Mouse (Mus musculus) stomach, embryonic 16.5 days (tissue): ENCODE measurements at regions not wholly inside any gene's neighbourhood (a gene's known extent, or its start where the extent isn't known, plus 50 kb on each side); places are given as distances from the start of the nearest gene placed in this dataset.

ENCODE experiments used
- ATAC-seq: fragments of 200-750 bp; cut with Nextera tagmentation; 2 replicates; pipeline ENCODE4 v1.8.0; 2017; ENCODE audit warnings: moderate number of reproducible peaks, moderate TSS enrichment; ENCODE audit not compliant: insufficient read depth, low FRiP score
- H3K27ac ChIP-seq: fragments of 300-500 bp; sonication (generic); 2 replicates; pipeline ENCODE4 v1.5.1; 2014; ENCODE audit warnings: low read length
- H3K27me3 ChIP-seq: fragments of 300-500 bp; sonication (generic); 2 replicates; pipeline ENCODE4 v1.6.1; 2014; ENCODE audit warnings: low read length, control low read depth, mixed read lengths; ENCODE audit not compliant: control insufficient read depth, insufficient read depth
- H3K36me3 ChIP-seq: fragments of 300-500 bp; sonication (generic); 2 replicates; pipeline ENCODE4 v1.6.1; 2014; ENCODE audit warnings: low read length; ENCODE audit not compliant: control insufficient read depth, insufficient read depth
- H3K4me1 ChIP-seq: fragments of 300-500 bp; sonication (generic); 2 replicates; pipeline ENCODE4 v1.6.1; 2014; ENCODE audit warnings: low read length, control low read depth, mixed read lengths; ENCODE audit not compliant: control insufficient read depth, insufficient read depth
- H3K4me2 ChIP-seq: fragments of 300-500 bp; sonication (generic); 2 replicates; pipeline ENCODE4 v1.6.1; 2014; ENCODE audit warnings: low read depth, low read length, mixed read lengths
- H3K4me3 ChIP-seq: fragments of 300-500 bp; sonication (generic); replicated peaks from 2 replicates; pipeline ENCODE4 v1.5.1; 2014; ENCODE audit warnings: mild to moderate bottlenecking, low read length
- H3K9ac ChIP-seq: fragments of 300-500 bp; sonication (generic); 2 replicates; pipeline ENCODE4 v1.6.1; 2014; ENCODE audit warnings: low read length
- H3K9me3 ChIP-seq: fragments of 300-500 bp; sonication (generic); replicated peaks from 2 replicates; pipeline ENCODE4 v1.6.1; 2016; ENCODE audit warnings: low read length, control low read depth; ENCODE audit not compliant: control insufficient read depth
- WGBS: fragments of 180-500 bp; shearing (Covaris S2); extraction: QIAGEN DNeasy Blood & Tissue Kit; methylation state at CpG from one replicate; pipeline ENCODE4 v1.1.7; 2014; 5-methylcytosine and 5-hydroxymethylcytosine counted together

- Histone ChIP-seq H3K4me2 (no peak overlapping the region), H3K4me1 (no peaks in the 10 kb centered on the region), H3K4me3 (no peak overlapping the region), H3K27ac (no peak overlapping the region), H3K36me3 (no peaks in the 10 kb centered on the region), H3K27me3 (no peaks in the 10 kb centered on the region), H3K9me3 (no peaks in the 10 kb centered on the region), H3K9ac (no peak overlapping the region)
- WGBS: 59% methylated on average over 1 of the region's 1 CpGs
- ATAC-seq: no peak
Observed at GRCm38 (mm10) chr3:17547559-17548059, 400.6 kb upstream of the Cypt12 start.

- no peak overlapping the region for H3K4me3 ChIP-seq
- H3K27ac ChIP-seq: no peak overlapping the region
- H3K27me3 ChIP-seq: no peaks in the 10 kb centered on the region
- ATAC-seq: no peak
- WGBS: 46% methylated on average over 9 of the region's 9 CpGs
- H3K4me1 ChIP-seq: no peaks in the 10 kb centered on the region
- no peaks in the 10 kb centered on the region for H3K9me3 ChIP-seq
- H3K4me2 ChIP-seq: no peak overlapping the region
- H3K9ac ChIP-seq: no peak overlapping the region
- no peaks in the 10 kb centered on the region for H3K36me3 ChIP-seq
Observed at GRCm38 (mm10) chr3:17582487-17582886, 365.7 kb upstream of the Cypt12 start.

GRCm38 (mm10) chr3:17589956-17590546, 358.2 kb upstream of the Cypt12 start:
- Histone ChIP-seq H3K4me2 (no peak overlapping the region), H3K27ac (no peak overlapping the region), H3K36me3 (no peaks in the 10 kb centered on the region), H3K9me3 (no peaks in the 10 kb centered on the region), H3K4me1 (no peaks in the 10 kb centered on the region), H3K27me3 (no peaks in the 10 kb centered on the region), H3K4me3 (no peak overlapping the region), H3K9ac (no peak overlapping the region)
- 58% methylated on average over 2 of the region's 2 CpGs for WGBS
- no peak for ATAC-seq

- no peak overlapping the region for H3K27ac ChIP-seq
- H3K4me2 ChIP-seq: no peak overlapping the region
- H3K36me3 ChIP-seq: no peaks in the 10 kb centered on the region
Observed at GRCm38 (mm10) chr3:17592463-17592862, 355.7 kb upstream of the Cypt12 start.

GRCm38 (mm10) chr3:17596365-17596764, 351.8 kb upstream of the Cypt12 start:
- H3K36me3 ChIP-seq: no peaks in the 10 kb centered on the region
- no peak overlapping the region for H3K4me3 ChIP-seq
- H3K9me3 ChIP-seq: no peaks in the 10 kb centered on the region
- H3K27me3 ChIP-seq: no peaks in the 10 kb centered on the region
- 61% methylated on average over 2 of the region's 2 CpGs for WGBS
- ATAC-seq: no peak
- no peaks in the 10 kb centered on the region for H3K4me1 ChIP-seq
- H3K9ac ChIP-seq: no peak overlapping the region
- H3K4me2 ChIP-seq: no peak overlapping the region
- H3K27ac ChIP-seq: no peak overlapping the region

More at GRCm38 (mm10) chr3:17592463-17592862, 355.7 kb upstream of the Cypt12 start:
- ATAC-seq: no peak
- no peaks in the 10 kb centered on the region for H3K4me1 ChIP-seq
- no peaks in the 10 kb centered on the region for H3K27me3 ChIP-seq
- 36% methylated on average over 3 of the region's 3 CpGs for WGBS
- H3K9me3 ChIP-seq: no peaks in the 10 kb centered on the region
- H3K9ac ChIP-seq: no peak overlapping the region
- H3K4me3 ChIP-seq: no peak overlapping the region

- H3K4me2 ChIP-seq: no peak overlapping the region
- no peaks in the 10 kb centered on the region for H3K36me3 ChIP-seq
- H3K9me3 ChIP-seq: no peaks in the 10 kb centered on the region
- no peak overlapping the region for H3K9ac ChIP-seq
- no peaks in the 10 kb centered on the region for H3K4me1 ChIP-seq
- no peak overlapping the region for H3K27ac ChIP-seq
- 83% methylated on average over 1 of the region's 1 CpGs for WGBS
- no peak for ATAC-seq
- H3K27me3 ChIP-seq: no peaks in the 10 kb centered on the region
- no peak overlapping the region for H3K4me3 ChIP-seq
Observed at GRCm38 (mm10) chr3:17613486-17613885, 334.7 kb upstream of the Cypt12 start.

GRCm38 (mm10) chr3:17616439-17617070, 331.7 kb upstream of the Cypt12 start:
- no peaks in the 10 kb centered on the region for H3K4me1 ChIP-seq
- ATAC-seq: peak; percentile 25; the same call in 1 of the 2 replicates
- 39% methylated on average over 2 of the region's 2 CpGs for WGBS
- no peak overlapping the region for H3K4me3 ChIP-seq
- no peak overlapping the region for H3K4me2 ChIP-seq
- no peaks in the 10 kb centered on the region for H3K27me3 ChIP-seq
- no peaks in the 10 kb centered on the region for H3K9me3 ChIP-seq
- H3K36me3 ChIP-seq: no peaks in the 10 kb centered on the region
- H3K9ac ChIP-seq: no peak overlapping the region
- H3K27ac ChIP-seq: no peak overlapping the region

GRCm38 (mm10) chr3:17619489-17619888, 328.7 kb upstream of the Cypt12 start:
- 26% methylated on average over 2 of the region's 2 CpGs for WGBS
- no peak for ATAC-seq
- Histone ChIP-seq H3K36me3 (no peaks in the 10 kb centered on the region), H3K27me3 (no peaks in the 10 kb centered on the region), H3K9me3 (no peaks in the 10 kb centered on the region), H3K4me2 (no peak overlapping the region), H3K27ac (no peak overlapping the region), H3K9ac (no peak overlapping the region), H3K4me1 (no peaks in the 10 kb centered on the region), H3K4me3 (no peak overlapping the region)

GRCm38 (mm10) chr3:17619890-17620289, 328.3 kb upstream of the Cypt12 start:
- Histone ChIP-seq H3K4me1 (no peaks in the 10 kb centered on the region), H3K27me3 (no peaks in the 10 kb centered on the region), H3K27ac (no peak overlapping the region), H3K9me3 (no peaks in the 10 kb centered on the region), H3K36me3 (no peaks in the 10 kb centered on the region), H3K4me2 (no peak overlapping the region), H3K9ac (no peak overlapping the region), H3K4me3 (no peak overlapping the region)
- 45% methylated on average over 2 of the region's 2 CpGs for WGBS
- no peak for ATAC-seq
